Mouse (Mus musculus): ENCODE data around the gene Actn1.

DNA sequence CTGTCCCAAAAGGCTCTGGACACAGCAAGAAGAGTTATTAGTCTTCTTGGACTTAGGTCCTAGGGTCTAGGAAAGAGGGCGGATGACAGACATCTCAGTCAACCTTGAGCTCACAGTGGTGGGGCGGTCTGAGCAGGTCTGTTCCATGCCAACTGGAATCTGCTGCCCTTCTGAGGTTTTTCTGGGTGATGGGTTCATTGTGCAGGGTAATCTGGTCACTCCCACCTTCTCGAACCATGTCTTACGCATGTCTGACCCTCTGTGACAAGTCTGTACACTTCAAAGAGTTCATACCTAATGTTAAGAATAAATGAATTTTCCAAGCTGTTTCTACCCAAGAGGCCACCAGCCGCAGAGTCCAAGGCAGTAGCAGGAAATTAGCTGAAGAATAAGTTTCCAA, 29.3 kb downstream of the Actn1 start:
- TF ChIP-seq POLR2A (IDR thresholded peaks at IDR 0.05; ENCODE audit: insufficient read depth, low read length) (no peak), EP300 (IDR thresholded peaks at IDR 0.05; ENCODE audit: insufficient read depth, low read depth, low read length) (no peak), CTCF (IDR thresholded peaks at IDR 0.05; ENCODE audit: low read depth, low read length) (no peak)
